Mouse (Mus musculus): ENCODE results near the gene Olfr315.
"Not testable (repeated sequence)": the region's sequence is repeated elsewhere in the genome, so short reads cannot be mapped to it uniquely, and the experiment has no call there.

Olfr315 gene

DNA sequence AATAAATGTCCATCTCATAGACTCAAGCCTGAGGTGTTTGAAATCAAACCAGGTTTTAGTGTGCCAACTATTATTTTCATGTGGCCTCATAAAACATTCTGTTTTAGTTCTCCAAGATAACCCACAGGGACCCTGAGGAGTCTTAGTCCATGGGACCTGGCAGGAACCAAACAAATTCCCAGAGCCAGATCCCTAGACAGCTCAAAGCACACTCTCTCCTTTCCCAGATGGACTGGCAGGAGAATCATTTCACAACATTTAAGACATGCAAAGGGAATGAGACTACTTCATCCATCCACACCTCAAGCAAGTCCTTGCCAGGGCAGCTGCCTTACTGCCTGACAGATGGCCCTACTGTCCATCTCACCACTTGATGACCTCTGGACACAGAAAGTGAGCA lies 55.9 kb downstream of the Olfr315 start, which contains the start of gene Olfr312:
TSS of gene Olfr312 (plus strand) at position 301 of the 400 bp plus-strand sequence.
- DNase-seq = not testable (repeated sequence)

DNA sequence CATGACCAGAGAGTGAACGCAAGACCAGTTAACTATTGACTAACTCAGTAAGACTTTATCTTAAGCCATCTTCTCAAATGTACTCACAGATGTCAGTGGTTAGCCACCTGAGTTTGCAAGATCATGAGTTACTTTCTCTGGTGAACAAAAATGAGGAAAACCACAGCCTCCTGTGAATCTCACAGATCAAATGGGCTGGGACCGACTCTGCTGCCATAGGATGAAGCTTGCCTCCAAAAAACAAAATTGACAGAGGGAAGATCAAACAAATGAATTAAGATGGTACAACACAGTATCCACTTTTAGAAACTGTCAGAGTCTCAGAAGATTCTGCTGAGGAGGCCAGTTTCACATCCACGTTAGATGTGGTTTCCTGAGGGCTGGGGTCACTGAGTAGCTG lies 56.8 kb downstream of the Olfr315 start:
- DNase-seq = no peak

Data from kidney, postnatal 10 days (tissue).